Mouse (Mus musculus): ENCODE results near the gene Jade2.

The Jade2 gene

GRCm38 (mm10) chr11:51856616-51857080, 805 bp downstream of the Jade2 start:
- no peak for DNase-seq

- DNase-seq: peak; percentile 89
Measured at GRCm38 (mm10) chr11:51855818-51856615, 1.4 kb downstream of the Jade2 start.

GRCm38 (mm10) chr11:51854981-51855817, 2.3 kb downstream of the Jade2 start:
- peak; percentile 74 for DNase-seq

DNA sequence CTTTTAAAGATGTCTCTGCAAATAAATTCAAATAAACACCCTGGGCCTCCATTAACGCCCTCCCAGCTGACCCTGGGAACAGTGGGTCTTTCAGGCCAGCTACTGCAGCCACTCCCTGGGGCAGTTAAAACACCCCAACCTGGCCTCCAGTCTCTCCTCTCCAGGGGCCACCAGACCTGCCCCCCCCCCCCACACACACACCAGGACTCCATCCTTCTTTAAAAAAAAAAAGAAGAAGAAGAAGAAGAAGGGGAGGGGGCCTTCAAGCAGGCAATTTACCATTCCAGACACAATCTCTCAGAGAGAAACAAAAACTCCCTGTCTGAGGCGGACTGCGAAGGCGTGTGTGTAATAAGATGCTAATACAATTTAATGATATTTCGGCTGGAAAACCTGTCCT, 4.9 kb downstream of the Jade2 start:
- DNase-seq: no peak

GRCm38 (mm10) chr11:51852091-51852521, 5.3 kb downstream of the Jade2 start:
- no peak for DNase-seq

DNA sequence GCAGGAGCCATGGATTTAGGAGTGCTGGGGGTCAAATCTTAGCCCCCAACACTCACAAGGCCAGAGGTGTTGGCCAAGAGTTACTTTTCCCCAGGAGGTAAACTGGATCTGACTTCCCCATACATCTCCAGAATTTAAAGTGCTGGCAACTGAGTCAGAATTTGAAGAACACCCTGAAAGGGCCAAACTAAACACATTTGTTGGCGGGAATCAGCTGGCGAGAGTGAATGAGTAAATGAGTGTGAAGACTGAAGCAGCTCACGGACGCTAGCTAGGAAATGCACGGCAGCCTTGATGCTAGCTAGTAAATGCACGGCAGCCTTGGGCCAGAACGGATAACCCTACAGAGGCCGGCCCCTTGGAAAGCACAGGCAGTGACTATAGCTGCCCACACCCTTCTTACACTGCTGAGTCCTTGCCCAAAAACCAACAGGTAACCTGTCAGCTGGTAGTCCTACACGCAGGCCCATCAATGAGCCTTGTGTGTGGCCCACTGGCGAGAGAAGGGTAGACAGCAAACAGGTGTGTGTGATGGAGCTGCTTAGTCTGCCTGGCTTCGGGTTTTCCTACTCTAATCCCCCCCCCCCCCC, 6.6 kb downstream of the Jade2 start:
- no peak for DNase-seq

DNA sequence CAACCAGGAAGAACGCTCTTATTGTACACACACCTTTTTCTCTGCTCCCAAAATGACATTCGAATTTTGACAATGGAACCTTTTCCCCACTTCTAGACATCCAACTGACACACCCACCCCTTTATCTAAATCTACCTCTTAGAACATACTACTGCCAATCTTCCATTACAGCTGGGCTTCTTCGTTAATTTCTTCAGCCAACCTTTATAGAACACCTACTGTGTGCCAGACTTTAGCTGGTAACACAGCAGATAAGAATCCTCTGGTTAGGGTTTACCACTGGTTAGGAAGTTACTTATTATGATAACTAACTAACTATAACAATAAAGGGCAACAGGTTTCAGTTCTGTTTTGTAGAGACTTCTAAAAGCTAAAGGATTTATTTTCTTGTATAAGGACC, 9.1 kb downstream of the Jade2 start:
- no peak for DNase-seq

GRCm38 (mm10) chr11:51847902-51848301, 9.6 kb downstream of the Jade2 start:
- DNase-seq: peak; percentile 8

DNA sequence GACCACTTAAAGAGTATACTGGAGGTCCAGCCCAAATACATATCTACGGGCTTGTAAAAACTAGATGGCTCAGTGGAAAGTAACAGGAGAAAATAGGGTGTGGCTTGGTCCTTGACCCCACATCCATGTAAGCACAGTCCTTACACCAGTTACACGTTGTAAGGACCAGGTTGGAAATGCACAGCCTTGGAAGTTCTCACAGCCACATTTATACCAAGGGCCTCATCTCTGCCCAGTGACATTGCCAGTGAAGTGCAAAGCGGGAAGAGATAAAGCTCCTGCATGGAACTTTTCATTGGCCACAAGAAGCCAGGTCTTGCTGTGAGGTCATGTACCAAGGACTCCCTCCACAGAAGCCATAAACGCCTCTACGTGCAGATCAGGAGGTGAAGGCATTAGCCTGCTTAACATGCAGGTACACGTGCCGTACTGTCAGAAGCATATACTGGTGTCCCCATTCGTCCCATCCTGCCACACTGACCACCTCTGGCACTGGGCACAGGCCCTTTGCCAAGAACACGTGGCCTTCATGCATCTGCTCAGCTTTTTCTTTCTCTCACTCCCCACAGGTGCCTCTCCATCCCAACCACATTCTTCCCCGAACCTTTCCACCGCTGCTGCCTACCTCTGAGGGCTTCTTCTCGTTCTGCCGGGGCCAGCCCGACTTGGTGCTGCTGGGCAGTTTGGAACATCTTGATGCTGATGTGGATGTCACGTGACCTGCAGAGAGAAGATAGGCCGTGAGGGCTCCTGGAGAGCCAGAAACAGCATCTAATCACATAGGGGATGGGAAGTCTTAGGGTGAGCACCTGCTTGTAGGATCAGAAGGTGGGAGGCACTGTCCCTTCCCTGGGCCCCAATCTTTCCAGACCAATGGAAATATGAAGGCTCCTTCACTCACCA, 11.2 kb downstream of the Jade2 start:
- DNase-seq: no peak

- no peak for DNase-seq
Measured at GRCm38 (mm10) chr11:51844529-51845098, 12.8 kb downstream of the Jade2 start.

DNA sequence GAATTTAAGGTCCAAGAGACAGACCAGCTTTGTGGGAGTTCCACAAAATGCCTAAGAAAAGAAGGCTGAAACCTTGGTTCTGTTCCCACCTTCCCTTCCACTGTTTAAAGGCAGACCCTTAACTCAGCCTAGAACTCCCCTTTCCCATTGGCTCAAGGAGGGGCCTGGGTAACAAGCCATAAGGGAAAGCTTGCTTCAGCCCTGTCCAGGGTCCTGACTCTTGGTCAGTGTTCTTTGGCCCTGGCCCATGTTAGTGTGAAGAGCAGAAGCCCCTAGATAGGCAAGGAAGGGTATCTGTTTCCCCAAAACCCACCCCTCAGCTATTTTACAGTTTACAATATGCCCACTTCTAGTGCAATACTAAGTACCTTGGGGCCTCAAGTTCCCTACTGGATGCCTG, 13.6 kb downstream of the Jade2 start:
- DNase-seq: no peak

DNA sequence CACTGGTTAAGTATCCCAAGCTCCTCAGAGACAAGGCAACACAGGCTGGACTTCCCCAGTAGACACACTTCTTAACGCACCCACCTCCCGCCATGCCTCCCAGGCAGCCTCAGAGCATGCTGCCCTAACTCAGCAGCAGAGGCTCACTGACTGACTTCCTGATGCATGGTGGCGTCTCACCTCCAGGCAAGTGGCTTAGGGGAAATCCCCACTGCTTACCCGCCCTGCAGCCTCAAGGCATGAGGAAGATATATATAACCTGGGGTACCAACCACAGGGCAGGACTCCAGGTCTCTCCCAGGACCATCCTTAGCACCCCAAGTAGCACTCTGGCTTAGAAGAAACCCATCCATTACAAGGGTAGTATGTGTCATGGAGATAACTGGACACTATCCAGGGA, 14.3 kb downstream of the Jade2 start:
- no peak for DNase-seq

- DNase-seq: no peak
Measured at GRCm38 (mm10) chr11:51841149-51841548, 16.3 kb downstream of the Jade2 start.

GRCm38 (mm10) chr11:51840657-51841056, 16.8 kb downstream of the Jade2 start:
- DNase-seq: no peak

DNA sequence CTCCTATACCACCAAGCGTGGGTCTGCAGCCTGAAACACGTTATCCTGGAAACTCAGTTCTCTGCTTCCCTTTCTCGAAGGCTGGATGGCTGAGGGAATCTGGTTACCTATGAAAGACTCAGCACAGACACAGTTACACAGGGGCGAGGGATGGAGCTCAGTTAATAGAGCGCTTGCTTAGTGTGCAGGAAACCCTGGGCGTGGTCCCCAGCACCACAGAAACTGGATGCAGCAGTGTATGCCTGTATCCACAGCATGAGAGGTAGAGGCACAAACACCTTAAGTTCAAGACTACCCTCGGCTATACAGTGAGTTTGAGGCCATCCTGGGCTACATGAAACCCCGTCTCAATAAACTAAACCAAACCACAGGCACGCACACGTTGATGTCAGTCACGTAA, 17.5 kb downstream of the Jade2 start:
- DNase-seq: no peak

DNA sequence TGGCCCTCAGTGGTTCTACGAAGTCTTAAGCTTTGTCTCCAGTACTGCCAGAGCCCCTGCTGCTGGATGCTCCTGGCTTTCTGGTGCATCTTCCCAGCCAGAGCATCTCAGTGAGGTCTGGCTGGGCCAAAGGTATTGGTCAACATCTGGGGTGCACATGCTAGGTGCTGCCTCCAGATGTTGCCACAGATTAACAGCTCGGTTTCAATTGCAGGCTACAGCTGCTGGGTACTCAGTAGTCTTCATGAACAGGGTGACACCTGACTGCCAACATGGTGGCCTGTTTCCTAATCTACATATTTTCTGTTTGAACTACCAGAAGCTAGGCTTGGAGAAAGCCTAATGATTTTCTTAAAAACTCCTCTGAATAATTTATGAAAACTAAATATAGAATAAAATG, 18.3 kb downstream of the Jade2 start:
- no peak for DNase-seq

- no peak for DNase-seq
Measured at GRCm38 (mm10) chr11:51837164-51838153, 20.0 kb downstream of the Jade2 start.

- no peak for DNase-seq
Measured at GRCm38 (mm10) chr11:51836506-51836905, 20.9 kb downstream of the Jade2 start.

DNA sequence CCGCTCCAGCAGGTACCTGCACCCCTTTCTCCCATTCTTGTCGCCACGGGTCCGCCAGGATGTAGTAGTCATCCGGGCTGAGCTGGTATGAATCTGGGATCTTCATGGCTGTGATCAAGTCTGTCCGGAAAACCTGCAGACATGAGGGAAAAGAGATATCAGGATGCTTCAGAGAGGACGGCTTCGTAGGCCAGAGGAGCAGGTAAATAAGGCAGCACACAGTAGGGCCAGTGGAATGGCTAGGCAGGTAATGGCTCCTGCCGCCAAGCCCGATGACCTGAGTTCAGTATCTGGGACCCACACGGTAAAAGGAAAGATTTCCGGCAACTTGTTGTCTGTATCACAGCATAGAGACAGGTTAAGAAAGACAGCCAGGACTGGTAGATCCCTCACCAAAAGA, 21.9 kb downstream of the Jade2 start:
- DNase-seq: no peak

GRCm38 (mm10) chr11:51834067-51834411, 23.4 kb downstream of the Jade2 start:
- DNase-seq: no peak

Data from cerebellum, adult 9-10 months (tissue).